Mouse (Mus musculus) kidney, embryonic 14.5 days (tissue): ENCODE measurements around the gene Cpt1c. TPM values are rescaled to one million over a fixed set of nuclear protein-coding genes. Genes with fewer than 3 reads are reported as not detected.

ENCODE experiments used
- ATAC-seq: fragments of 200-750 bp; cut with Nextera tagmentation; 2 replicates; pipeline ENCODE4 v1.8.0; 2017; ENCODE audit warnings: moderate number of reproducible peaks, mild to moderate bottlenecking, moderate TSS enrichment, moderate library complexity; ENCODE audit not compliant: low FRiP score, low TSS enrichment
- H3K27ac ChIP-seq: fragments of 300-500 bp; sonication (generic); 2 replicates; pipeline ENCODE4 v1.5.1; 2014; ENCODE audit warnings: low read depth, mild to moderate bottlenecking, low read length, moderate library complexity, mixed read lengths
- H3K27me3 ChIP-seq: fragments of 300-500 bp; sonication (generic); 2 replicates; pipeline ENCODE4 v1.6.1; 2014; ENCODE audit warnings: mild to moderate bottlenecking, low read length; ENCODE audit not compliant: control insufficient read depth, insufficient read depth
- H3K36me3 ChIP-seq: fragments of 300-500 bp; sonication (generic); 2 replicates; pipeline ENCODE4 v1.6.1; 2014; ENCODE audit warnings: low read length, mixed read lengths; ENCODE audit not compliant: control insufficient read depth, insufficient read depth
- H3K4me1 ChIP-seq: fragments of 300-500 bp; sonication (generic); 2 replicates; pipeline ENCODE4 v1.6.1; 2014; ENCODE audit warnings: low read length, mixed read lengths; ENCODE audit not compliant: control insufficient read depth, insufficient read depth
- H3K4me2 ChIP-seq: fragments of 300-500 bp; sonication (generic); replicated peaks from 2 replicates; pipeline ENCODE4 v1.6.1; 2014; ENCODE audit warnings: low read depth, mild to moderate bottlenecking, low read length
- H3K4me3 ChIP-seq: fragments of 300-500 bp; sonication (generic); 2 replicates; pipeline ENCODE4 v1.5.1; 2014; ENCODE audit warnings: mild to moderate bottlenecking, low read length
- H3K9ac ChIP-seq: fragments of 300-500 bp; sonication (generic); 2 replicates; pipeline ENCODE4 v1.6.1; 2014; ENCODE audit warnings: low read depth, mild to moderate bottlenecking, low read length, moderate library complexity
- H3K9me3 ChIP-seq: fragments of 300-500 bp; sonication (generic); 2 replicates; pipeline ENCODE4 v1.6.1; 2016; ENCODE audit warnings: low read length; ENCODE audit not compliant: control insufficient read depth
- WGBS: fragments of 180-500 bp; shearing (Covaris S2); extraction: QIAGEN DNeasy Blood & Tissue Kit; methylation state at CpG from one replicate; pipeline ENCODE4 v1.1.7; 2014; 5-methylcytosine and 5-hydroxymethylcytosine counted together
- polyA plus RNA-seq: library from polyadenylated mRNA; unstranded; fragments of >200 nt; fragmentation: Nextera tagmentation; extraction: Ambion mirVana; gene quantifications from 2 replicates; pipeline ENCODE4 v1.2.1, GENCODE M21; 2014

Cpt1c gene
- polyA plus RNA-seq, 1 experiment from 2014 or later = 19.2 TPM

- WGBS = 47% methylated on average over 3 of the region's 3 CpGs
- Histone ChIP-seq H3K36me3 (peaks cover 97% of the 10 kb centered on the region), H3K27me3 (no peaks in the 10 kb centered on the region), H3K4me1 (peaks cover 10% of the 10 kb centered on the region), H3K9ac (no peak overlapping the region), H3K4me2 (no peak overlapping the region), H3K4me3 (no peak overlapping the region), H3K27ac (no peak overlapping the region), H3K9me3 (no peaks in the 10 kb centered on the region)
- no peak for ATAC-seq
Measured at GRCm38 (mm10) chr7:45004546-45004945, 29.9 kb upstream of the Cpt1c start.

- WGBS = 90% methylated on average over 7 of the region's 7 CpGs
- no peak for ATAC-seq
- H3K4me3 ChIP-seq = no peak overlapping the region
Measured at GRCm38 (mm10) chr7:45002440-45002839, 27.8 kb upstream of the Cpt1c start.

GRCm38 (mm10) chr7:45000539-45001114 is 26.0 kb upstream of the Cpt1c start:
- no peak for ATAC-seq
- no peak overlapping the region for H3K4me3 ChIP-seq
- no peaks in the 10 kb centered on the region for H3K9me3 ChIP-seq
- H3K27ac ChIP-seq = no peak overlapping the region
- H3K9ac ChIP-seq = no peak overlapping the region
- WGBS = 79% methylated on average over 21 of the region's 21 CpGs
- no peak overlapping the region for H3K4me2 ChIP-seq
- no peaks in the 10 kb centered on the region for H3K27me3 ChIP-seq
- H3K36me3 ChIP-seq = peaks cover 62% of the 10 kb centered on the region
- peaks cover 28% of the 10 kb centered on the region for H3K4me1 ChIP-seq

More at GRCm38 (mm10) chr7:45002440-45002839, 27.8 kb upstream of the Cpt1c start:
- Histone ChIP-seq H3K27me3 (no peaks in the 10 kb centered on the region), H3K4me1 (peaks cover 15% of the 10 kb centered on the region), H3K9ac (no peak overlapping the region), H3K4me2 (no peak overlapping the region), H3K36me3 (peaks cover 76% of the 10 kb centered on the region), H3K27ac (no peak overlapping the region), H3K9me3 (no peaks in the 10 kb centered on the region)

GRCm38 (mm10) chr7:44999753-45000152 is 25.1 kb upstream of the Cpt1c start:
- Histone ChIP-seq H3K36me3 (peaks cover 63% of the 10 kb centered on the region), H3K27ac (no peak overlapping the region), H3K4me1 (peaks cover 28% of the 10 kb centered on the region), H3K4me3 (no peak overlapping the region), H3K4me2 (no peak overlapping the region; the same call in 1 of the 2 replicates), H3K27me3 (no peaks in the 10 kb centered on the region), H3K9me3 (no peaks in the 10 kb centered on the region), H3K9ac (no peak overlapping the region)
- ATAC-seq = no peak
- 63% methylated on average over 11 of the region's 11 CpGs for WGBS

- WGBS = 2% methylated on average over 18 of the region's 18 CpGs
- ATAC-seq = 0 out of 2 replicates have a peak, but pooled peaks have one; percentile 12
- Histone ChIP-seq H3K4me1 (peaks cover 28% of the 10 kb centered on the region), H3K9me3 (no peaks in the 10 kb centered on the region), H3K27ac (peak within 1 kb of the TSS; percentile 78), H3K4me3 (peak within 1 kb of the TSS; percentile 79), H3K4me2 (peak within 1 kb of the TSS; percentile 91), H3K36me3 (peaks cover 64% of the 10 kb centered on the region), H3K27me3 (no peaks in the 10 kb centered on the region), H3K9ac (peak within 1 kb of the TSS; percentile 77)
Measured at GRCm38 (mm10) chr7:44998501-44998955, 23.9 kb upstream of the Cpt1c start, which contains the start of gene Bcl2l12. Gene Bcl2l12 (minus strand): TSS chr7:44998712.

GRCm38 (mm10) chr7:44997940-44998428 is 23.3 kb upstream of the Cpt1c start:
- H3K9me3 ChIP-seq = no peaks in the 10 kb centered on the region
- peak; percentile 2; the same call in 1 of the 2 replicates for ATAC-seq
- H3K36me3 ChIP-seq = peaks cover 64% of the 10 kb centered on the region
- H3K4me3 ChIP-seq = peak overlapping the region; percentile 79
- H3K27ac ChIP-seq = peak overlapping the region; percentile 78
- peaks cover 28% of the 10 kb centered on the region for H3K4me1 ChIP-seq
- H3K9ac ChIP-seq = peak overlapping the region; percentile 77
- H3K4me2 ChIP-seq = peak overlapping the region; percentile 91
- 4% methylated on average over 15 of the region's 15 CpGs for WGBS
- H3K27me3 ChIP-seq = no peaks in the 10 kb centered on the region

GRCm38 (mm10) chr7:44997231-44997939 is 22.7 kb upstream of the Cpt1c start, which contains the start of gene Irf3:
Gene Irf3 (plus strand): TSS chr7:44997648.
- peak within 1 kb of the TSS; percentile 78 for H3K27ac ChIP-seq
- WGBS = under 1% methylated on average over 43 of the region's 43 CpGs
- peaks cover 64% of the 10 kb centered on the region for H3K36me3 ChIP-seq

GRCm38 (mm10) chr7:44996672-44997071 is 22.0 kb upstream of the Cpt1c start:
- H3K27ac ChIP-seq = peak overlapping the region; percentile 51; the same call in 1 of the 2 replicates
- peaks cover 64% of the 10 kb centered on the region for H3K36me3 ChIP-seq
- H3K27me3 ChIP-seq = no peaks in the 10 kb centered on the region
- 13% methylated on average over 10 of the region's 10 CpGs for WGBS
- H3K4me2 ChIP-seq = peak overlapping the region; percentile 91
- H3K4me1 ChIP-seq = peaks cover 26% of the 10 kb centered on the region
- peak overlapping the region; percentile 79 for H3K4me3 ChIP-seq
- ATAC-seq = no peak
- H3K9ac ChIP-seq = peak overlapping the region; percentile 77
- H3K9me3 ChIP-seq = no peaks in the 10 kb centered on the region

More at GRCm38 (mm10) chr7:44997231-44997939, 22.7 kb upstream of the Cpt1c start, which contains the start of gene Irf3:
- Histone ChIP-seq H3K27me3 (no peaks in the 10 kb centered on the region), H3K9me3 (no peaks in the 10 kb centered on the region), H3K4me2 (peak within 1 kb of the TSS; percentile 91), H3K4me1 (peaks cover 28% of the 10 kb centered on the region), H3K4me3 (peak within 1 kb of the TSS; percentile 79), H3K9ac (peak within 1 kb of the TSS; percentile 77)
- peak; percentile 92 for ATAC-seq
